Mouse (Mus musculus): ENCODE measurements around the gene Tigar. TPM values are rescaled to one million over a fixed set of nuclear protein-coding genes. Genes with fewer than 3 reads are reported as not detected.

Tigar gene
- polyA plus RNA-seq (2014; fragmentation: Nextera tagmentation; extraction: Ambion mirVana) = 1.8 and 3.3 TPM in 2 replicates

DNA sequence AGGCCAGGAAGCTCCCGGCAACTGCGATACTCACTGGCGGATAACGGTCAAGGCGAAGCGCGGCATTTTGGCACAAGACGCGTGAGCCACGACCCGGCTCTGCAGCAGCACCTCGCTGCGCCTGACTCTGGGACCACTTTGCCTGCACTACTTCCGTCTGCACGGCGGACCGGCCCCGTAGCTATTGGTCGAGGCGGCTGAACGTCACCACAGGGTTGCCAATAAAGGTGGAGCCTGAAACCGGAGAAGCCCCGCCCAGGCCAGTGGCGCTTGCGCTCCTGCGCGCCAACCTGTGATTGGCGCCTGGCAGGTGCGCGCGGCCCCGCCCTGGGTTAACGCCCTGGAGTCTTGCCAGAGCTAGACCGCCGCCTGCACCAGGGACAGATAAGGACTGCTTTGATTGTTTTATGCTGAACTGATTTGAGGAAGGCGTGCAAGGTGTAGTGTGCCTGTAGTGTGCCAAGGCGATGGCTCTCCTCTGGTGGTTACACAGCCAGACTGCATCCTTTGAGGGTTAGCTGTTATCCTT is at the start of gene Tigar:
TSS of gene Tigar (minus strand) at position 156 of the 529 bp plus-strand sequence.
- H3K36me3 ChIP-seq (ENCODE audit: control insufficient read depth, insufficient read depth, low read length) = no peaks in the 10 kb centered on the region
- peak; percentile 100 for ATAC-seq (ENCODE audit: low read depth)
- no peaks in the 10 kb centered on the region for H3K9me3 ChIP-seq (ENCODE audit: control insufficient read depth, low read length)
- H3K4me3 ChIP-seq (ENCODE audit: low read depth, low read length) = peak within 1 kb of the TSS; percentile 59
- H3K4me1 ChIP-seq (ENCODE audit: control insufficient read depth, insufficient read depth, low read length) = peaks cover 7% of the 10 kb centered on the region; the same call in 1 of the 2 replicates
- peak; percentile 97 for DNase-seq (ENCODE audit: low spot score)
- no peaks in the 10 kb centered on the region for H3K27me3 ChIP-seq (replicated peaks; ENCODE audit: control insufficient read depth, insufficient read depth, low read length)
- no peak within 1 kb of the TSS for H3K27ac ChIP-seq (replicated peaks; ENCODE audit: low read depth, low read length)
- H3K4me2 ChIP-seq (ENCODE audit: low read depth, low read length) = peak within 1 kb of the TSS; percentile 83
- 0% methylated on average over 28 of the region's 37 CpGs for WGBS
- H3K9ac ChIP-seq (ENCODE audit: low read depth, low read length) = peak within 1 kb of the TSS; percentile 61

DNA sequence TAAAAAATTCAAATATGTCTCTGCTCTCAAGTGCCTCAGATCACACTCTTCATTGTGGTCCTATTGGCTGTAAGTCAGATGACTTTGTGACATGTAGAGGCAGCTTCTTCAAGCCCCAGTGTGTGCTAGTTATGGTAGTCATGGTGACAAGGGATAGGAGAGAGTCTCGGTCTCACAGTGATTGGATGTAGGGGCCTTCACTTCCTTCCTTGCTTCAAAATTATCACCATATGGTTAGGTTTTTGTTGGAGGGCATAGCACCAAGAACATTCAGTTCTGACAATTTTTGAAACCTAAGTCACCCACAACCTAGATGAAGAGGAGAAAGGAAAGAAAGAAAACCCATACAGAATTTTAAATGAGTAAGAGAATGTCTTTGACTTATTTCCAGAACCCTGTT is 48.0 kb upstream of the Tigar start:
- 19% methylated on average over 1 of the region's 1 CpGs for WGBS
- Histone ChIP-seq H3K9ac (ENCODE audit: low read depth, low read length) (no peak overlapping the region), H3K4me2 (ENCODE audit: low read depth, low read length) (no peak overlapping the region), H3K4me1 (ENCODE audit: control insufficient read depth, insufficient read depth, low read length) (peaks cover 4% of the 10 kb centered on the region), H3K27ac (replicated peaks; ENCODE audit: low read depth, low read length) (no peak overlapping the region), H3K4me3 (ENCODE audit: low read depth, low read length) (no peak overlapping the region), H3K36me3 (ENCODE audit: control insufficient read depth, insufficient read depth, low read length) (no peaks in the 10 kb centered on the region), H3K27me3 (replicated peaks; ENCODE audit: control insufficient read depth, insufficient read depth, low read length) (no peaks in the 10 kb centered on the region), H3K9me3 (ENCODE audit: control insufficient read depth, low read length) (no peaks in the 10 kb centered on the region)
- DNase-seq (ENCODE audit: low spot score) (no peak), ATAC-seq (ENCODE audit: low read depth) (no peak)

DNA sequence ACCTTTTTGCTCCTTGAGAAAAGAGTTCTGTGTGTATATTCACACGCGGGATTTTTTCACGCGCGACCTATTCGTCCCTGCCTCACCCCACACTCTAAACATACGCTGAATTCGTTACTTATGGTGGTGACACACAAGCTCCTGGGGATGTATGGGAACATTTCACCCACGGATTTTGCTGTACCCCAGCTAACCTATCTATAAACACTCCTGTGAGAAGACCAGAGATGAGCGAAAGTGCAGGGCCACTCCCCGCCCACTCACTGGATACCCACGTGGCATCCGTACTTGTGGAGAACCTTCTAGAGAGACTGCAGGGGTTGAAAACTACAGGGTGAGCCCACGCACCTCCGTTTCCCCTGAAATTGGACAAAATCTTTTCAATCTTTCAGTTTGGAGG is 46.1 kb upstream of the Tigar start:
- Histone ChIP-seq H3K4me3 (ENCODE audit: low read depth, low read length) (peak overlapping the region; percentile 84), H3K4me2 (ENCODE audit: low read depth, low read length) (peak overlapping the region; percentile 80), H3K27me3 (replicated peaks; ENCODE audit: control insufficient read depth, insufficient read depth, low read length) (no peaks in the 10 kb centered on the region), H3K27ac (replicated peaks; ENCODE audit: low read depth, low read length) (peak overlapping the region; percentile 95), H3K4me1 (ENCODE audit: control insufficient read depth, insufficient read depth, low read length) (peaks cover 14% of the 10 kb centered on the region), H3K36me3 (ENCODE audit: control insufficient read depth, insufficient read depth, low read length) (no peaks in the 10 kb centered on the region), H3K9ac (ENCODE audit: low read depth, low read length) (peak overlapping the region; percentile 70), H3K9me3 (ENCODE audit: control insufficient read depth, low read length) (no peaks in the 10 kb centered on the region)
- under 1% methylated on average over 15 of the region's 15 CpGs for WGBS
- ATAC-seq (ENCODE audit: low read depth) = no peak
- DNase-seq (ENCODE audit: low spot score) = peak; percentile 67

DNA sequence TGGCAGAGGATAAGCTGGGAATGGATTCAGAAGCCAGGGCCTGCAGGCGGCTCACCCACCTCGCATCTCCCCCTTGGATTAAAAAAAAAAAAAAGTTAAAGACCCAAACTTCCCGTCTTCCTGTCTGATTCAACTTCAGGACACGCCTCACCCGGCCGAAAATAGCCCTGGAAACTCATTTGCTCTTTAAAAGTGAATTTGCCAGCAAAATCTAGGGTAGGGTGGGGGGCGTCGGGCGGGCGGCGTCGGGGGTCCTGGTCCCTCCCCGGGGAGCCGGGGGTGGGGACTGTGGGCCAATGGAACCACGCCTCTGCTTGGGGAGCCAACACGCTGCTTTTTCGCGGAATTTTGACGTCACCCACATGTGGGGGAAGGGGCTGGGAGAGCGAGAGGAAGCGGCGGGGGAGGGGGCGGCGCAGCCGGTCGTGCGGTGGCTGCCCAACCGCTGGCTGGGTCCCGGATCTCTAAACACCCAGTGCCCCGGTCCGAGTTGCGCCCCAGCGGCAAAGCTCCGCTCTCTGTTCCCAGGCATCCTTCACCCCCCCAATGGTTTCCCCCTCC is 45.4 kb upstream of the Tigar start:
- ATAC-seq (ENCODE audit: low read depth) (peak; percentile 10), DNase-seq (ENCODE audit: low spot score) (peak; percentile 94)
- H3K4me3 ChIP-seq (ENCODE audit: low read depth, low read length) = peak overlapping the region; percentile 84
- H3K9ac ChIP-seq (ENCODE audit: low read depth, low read length) = peak overlapping the region; percentile 70
- peak overlapping the region; percentile 80 for H3K4me2 ChIP-seq (ENCODE audit: low read depth, low read length)
- H3K9me3 ChIP-seq (ENCODE audit: control insufficient read depth, low read length) = no peaks in the 10 kb centered on the region
- under 1% methylated on average over 22 of the region's 34 CpGs for WGBS
- H3K36me3 ChIP-seq (ENCODE audit: control insufficient read depth, insufficient read depth, low read length) = no peaks in the 10 kb centered on the region
- H3K27ac ChIP-seq (replicated peaks; ENCODE audit: low read depth, low read length) = peak overlapping the region; percentile 95
- H3K4me1 ChIP-seq (ENCODE audit: control insufficient read depth, insufficient read depth, low read length) = peaks cover 14% of the 10 kb centered on the region
- H3K27me3 ChIP-seq (replicated peaks; ENCODE audit: control insufficient read depth, insufficient read depth, low read length) = no peaks in the 10 kb centered on the region

DNA sequence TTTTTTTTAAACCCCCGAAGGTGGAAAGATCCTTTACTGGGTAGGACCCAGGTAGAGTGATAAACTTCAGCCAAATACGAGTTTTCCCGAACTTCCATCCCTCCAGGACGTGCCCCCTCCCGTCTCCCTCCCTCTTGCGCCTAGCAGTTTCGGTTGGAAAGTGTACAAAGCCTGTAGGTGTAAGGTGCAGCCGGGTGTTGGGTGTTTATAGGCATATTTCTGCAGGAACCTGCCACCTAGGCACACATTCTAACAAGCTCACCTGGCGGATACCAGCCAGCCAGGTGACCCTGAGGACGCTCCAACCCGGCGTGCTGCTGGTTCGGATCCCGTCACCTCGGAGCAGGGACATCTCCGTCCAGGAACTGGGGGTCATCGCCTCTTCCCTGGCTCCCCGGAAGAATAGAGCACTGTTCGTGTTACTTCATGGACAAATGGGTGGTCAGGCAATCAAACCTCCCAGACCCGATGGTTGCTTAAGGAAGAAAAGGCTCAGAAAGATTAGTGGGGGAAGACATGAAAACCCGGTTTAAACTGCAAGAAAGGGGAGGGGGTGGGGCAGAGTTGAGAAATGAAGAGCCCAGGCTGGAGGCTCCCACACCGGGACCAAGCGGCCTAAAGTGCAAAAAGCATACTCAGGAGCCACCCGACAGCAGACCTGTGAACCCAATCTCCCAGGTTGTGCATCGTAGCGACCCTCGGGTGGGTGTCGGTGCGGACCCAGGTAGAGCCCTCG is 44.8 kb upstream of the Tigar start:
- H3K4me3 ChIP-seq (ENCODE audit: low read depth, low read length) = peak overlapping the region; percentile 84
- H3K27me3 ChIP-seq (replicated peaks; ENCODE audit: control insufficient read depth, insufficient read depth, low read length) = no peaks in the 10 kb centered on the region
- H3K36me3 ChIP-seq (ENCODE audit: control insufficient read depth, insufficient read depth, low read length) = no peaks in the 10 kb centered on the region
- no peaks in the 10 kb centered on the region for H3K9me3 ChIP-seq (ENCODE audit: control insufficient read depth, low read length)
- peaks cover 14% of the 10 kb centered on the region for H3K4me1 ChIP-seq (ENCODE audit: control insufficient read depth, insufficient read depth, low read length)
- peak overlapping the region; percentile 70 for H3K9ac ChIP-seq (ENCODE audit: low read depth, low read length)
- H3K27ac ChIP-seq (replicated peaks; ENCODE audit: low read depth, low read length) = peak overlapping the region; percentile 95
- WGBS = under 1% methylated on average over 30 of the region's 30 CpGs
- DNase-seq (ENCODE audit: low spot score) = peak; percentile 40
- peak overlapping the region; percentile 80 for H3K4me2 ChIP-seq (ENCODE audit: low read depth, low read length)
- ATAC-seq (ENCODE audit: low read depth) = no peak

DNA sequence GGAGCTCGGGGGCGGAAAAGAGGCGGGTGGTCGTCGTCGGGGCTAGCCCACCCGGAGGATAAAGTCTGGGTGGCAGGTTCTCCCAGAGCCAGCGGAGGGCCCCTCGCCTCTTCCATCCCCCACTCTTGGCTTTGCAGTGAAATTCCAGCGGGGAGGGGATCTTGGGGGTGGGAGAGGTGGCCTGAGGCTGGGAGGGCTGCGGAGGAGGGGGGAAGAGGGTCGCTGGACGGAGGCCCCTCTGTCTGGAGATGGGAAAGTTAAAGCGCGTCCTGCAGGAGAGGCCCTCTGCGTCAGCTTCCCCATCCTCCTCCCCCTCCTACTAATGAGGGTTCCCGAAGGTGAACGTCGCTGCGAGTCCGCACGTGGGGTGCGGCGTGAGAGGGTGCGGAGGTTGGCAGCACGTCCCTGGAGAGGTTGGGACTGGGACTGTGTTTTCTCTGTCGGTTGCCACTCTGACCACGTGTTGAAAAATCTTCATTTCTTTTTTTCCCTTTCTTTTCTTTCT is 44.0 kb upstream of the Tigar start:
- no peaks in the 10 kb centered on the region for H3K36me3 ChIP-seq (ENCODE audit: control insufficient read depth, insufficient read depth, low read length)
- no peaks in the 10 kb centered on the region for H3K27me3 ChIP-seq (replicated peaks; ENCODE audit: control insufficient read depth, insufficient read depth, low read length)
- H3K4me3 ChIP-seq (ENCODE audit: low read depth, low read length) = peak overlapping the region; percentile 84
- peak overlapping the region; percentile 80 for H3K4me2 ChIP-seq (ENCODE audit: low read depth, low read length)
- 0% methylated on average over 28 of the region's 28 CpGs for WGBS
- H3K9me3 ChIP-seq (ENCODE audit: control insufficient read depth, low read length) = no peaks in the 10 kb centered on the region
- H3K9ac ChIP-seq (ENCODE audit: low read depth, low read length) = peak overlapping the region; percentile 70
- H3K4me1 ChIP-seq (ENCODE audit: control insufficient read depth, insufficient read depth, low read length) = peaks cover 16% of the 10 kb centered on the region
- ATAC-seq (ENCODE audit: low read depth) (no peak), DNase-seq (ENCODE audit: low spot score) (peak; percentile 70)
- H3K27ac ChIP-seq (replicated peaks; ENCODE audit: low read depth, low read length) = peak overlapping the region; percentile 95

DNA sequence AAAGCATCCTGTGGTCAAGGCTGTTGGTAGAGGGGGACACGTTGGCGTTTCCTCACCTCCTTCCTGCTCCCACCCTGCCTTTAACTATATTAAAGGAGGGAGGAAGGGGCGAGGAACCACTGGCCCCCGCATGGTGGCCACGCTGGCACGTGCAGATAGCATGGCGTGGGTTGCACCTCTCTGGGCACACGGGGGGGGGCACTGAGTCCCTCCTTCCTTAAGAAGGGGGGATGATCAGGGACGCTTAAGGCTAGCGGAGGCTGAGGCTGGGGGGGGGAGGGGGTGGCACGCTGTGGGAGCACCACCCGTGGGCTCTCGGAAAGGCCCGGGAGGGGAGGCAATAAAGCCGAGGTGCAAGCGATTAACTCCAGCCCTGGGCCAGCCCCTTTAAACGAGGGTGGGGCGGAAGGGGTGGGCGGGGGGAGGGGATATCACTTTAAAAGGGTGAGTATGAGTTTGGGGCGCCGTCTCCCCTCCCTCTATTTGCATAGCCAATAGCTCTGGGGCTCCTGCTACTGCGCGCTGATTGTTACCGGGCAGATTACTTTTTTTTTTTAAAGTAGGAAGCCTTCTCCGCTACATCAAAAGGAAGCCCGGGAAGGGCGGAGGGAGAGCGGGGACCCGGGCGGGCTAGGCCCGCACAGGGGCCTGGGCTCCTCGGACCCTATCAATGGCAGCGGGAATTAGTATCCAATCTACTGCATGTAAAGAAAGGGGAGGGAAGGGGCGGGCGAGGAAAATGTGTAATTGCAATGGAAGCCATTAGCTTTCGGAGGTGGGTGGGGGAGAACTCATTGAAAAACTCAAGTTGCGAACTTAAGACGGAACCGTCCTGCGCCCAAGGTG is 43.0 kb upstream of the Tigar start, which contains the start of gene Ccnd2:
TSS of gene Ccnd2 (minus strand) at position 88 of the 846 bp plus-strand sequence.
- Histone ChIP-seq H3K27me3 (replicated peaks; ENCODE audit: control insufficient read depth, insufficient read depth, low read length) (no peaks in the 10 kb centered on the region), H3K4me1 (ENCODE audit: control insufficient read depth, insufficient read depth, low read length) (peaks cover 22% of the 10 kb centered on the region), H3K9me3 (ENCODE audit: control insufficient read depth, low read length) (no peaks in the 10 kb centered on the region), H3K4me3 (ENCODE audit: low read depth, low read length) (peak within 1 kb of the TSS; percentile 84), H3K27ac (replicated peaks; ENCODE audit: low read depth, low read length) (peak within 1 kb of the TSS; percentile 95), H3K9ac (ENCODE audit: low read depth, low read length) (peak within 1 kb of the TSS; percentile 70), H3K4me2 (ENCODE audit: low read depth, low read length) (peak within 1 kb of the TSS; percentile 80), H3K36me3 (ENCODE audit: control insufficient read depth, insufficient read depth, low read length) (no peaks in the 10 kb centered on the region)
- ATAC-seq (ENCODE audit: low read depth) (peak; percentile 80), DNase-seq (ENCODE audit: low spot score) (peak; percentile 96)
- under 1% methylated on average over 37 of the region's 40 CpGs for WGBS

DNA sequence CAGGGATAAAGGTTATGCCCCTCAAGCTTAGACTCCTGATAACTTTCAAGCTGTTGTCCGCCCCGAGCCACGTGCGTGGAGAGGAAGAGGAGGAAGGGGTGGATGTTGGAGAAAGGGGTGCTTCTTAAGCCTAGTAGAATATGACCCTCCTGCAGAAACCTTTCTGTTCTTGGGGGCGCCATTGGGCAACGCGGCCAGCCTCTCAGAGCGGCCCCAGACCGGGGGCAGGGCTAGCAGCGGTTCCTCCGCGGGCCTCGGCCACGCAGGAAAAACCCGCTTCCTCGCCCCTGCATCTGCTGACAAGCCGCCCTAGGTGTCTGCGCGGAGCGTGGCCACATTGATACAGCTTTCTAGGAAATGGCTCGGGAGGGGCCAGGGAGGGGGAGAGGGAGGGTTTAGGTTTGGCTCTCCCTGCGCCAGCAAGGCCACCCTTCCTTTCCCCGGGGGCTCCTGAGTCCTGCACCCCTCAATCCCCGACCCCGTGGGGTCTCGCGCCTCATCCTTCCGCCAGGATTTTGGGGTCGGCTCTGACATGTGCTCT is 42.3 kb upstream of the Tigar start:
- peaks cover 5% of the 10 kb centered on the region; the same call in 1 of the 2 replicates for H3K36me3 ChIP-seq (ENCODE audit: control insufficient read depth, insufficient read depth, low read length)
- H3K4me1 ChIP-seq (ENCODE audit: control insufficient read depth, insufficient read depth, low read length) = peaks cover 22% of the 10 kb centered on the region
- 0% methylated on average over 13 of the region's 29 CpGs for WGBS
- H3K27ac ChIP-seq (replicated peaks; ENCODE audit: low read depth, low read length) = peak overlapping the region; percentile 95
- peak overlapping the region; percentile 80 for H3K4me2 ChIP-seq (ENCODE audit: low read depth, low read length)
- H3K27me3 ChIP-seq (replicated peaks; ENCODE audit: control insufficient read depth, insufficient read depth, low read length) = no peaks in the 10 kb centered on the region
- peak; percentile 72 for DNase-seq (ENCODE audit: low spot score)
- peak overlapping the region; percentile 70 for H3K9ac ChIP-seq (ENCODE audit: low read depth, low read length)
- peak; percentile 3 for ATAC-seq (ENCODE audit: low read depth)
- peak overlapping the region; percentile 84 for H3K4me3 ChIP-seq (ENCODE audit: low read depth, low read length)
- no peaks in the 10 kb centered on the region for H3K9me3 ChIP-seq (ENCODE audit: control insufficient read depth, low read length)
